Mouse (Mus musculus) neutrophil, adult 5-6 weeks (primary cell): Measurements from ENCODE around the gene Kmt5b. TPM values are rescaled to one million over a fixed set of nuclear protein-coding genes. Genes with fewer than 3 reads are reported as not detected.

Experiments
- ATAC-seq: fragments of 151-379, 151-347 bp; 2 replicates; pipeline ENCODE4 v1.8.0; 2017; ENCODE audit warnings: mild to moderate bottlenecking, moderate TSS enrichment; ENCODE audit not compliant: insufficient number of reproducible peaks, poor library complexity, low FRiP score, severe bottlenecking; ENCODE audit errors: extremely low read depth
- total RNA-seq: library from RNA; stranded (forward); fragments of 200-1000 nt; gene quantifications from 2 replicates; pipeline ENCODE4 v1.2.3, GENCODE M21; 2017

The Kmt5b gene
- total RNA-seq, 1 experiment from 2014 or later: 159 TPM

DNA sequence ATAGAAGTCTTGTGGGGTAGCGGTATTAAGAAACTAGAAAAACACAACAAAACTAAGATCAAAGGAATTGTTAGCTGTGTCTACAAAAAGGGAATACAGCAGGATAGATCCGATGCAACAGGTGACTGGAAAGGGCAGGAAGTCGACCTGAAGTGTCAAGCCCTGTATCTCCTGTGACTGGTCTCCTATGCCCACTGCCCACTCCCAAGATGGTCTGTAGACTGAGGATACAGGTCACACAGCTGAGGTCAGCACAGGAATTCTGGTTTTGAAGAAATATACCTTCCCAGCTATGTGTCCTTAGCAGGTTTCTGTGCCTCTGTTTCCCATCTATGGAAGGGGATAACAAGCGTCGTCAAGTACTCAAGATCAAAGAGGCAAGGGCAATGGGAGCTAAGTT, 843 bp upstream of the Kmt5b start:
- ATAC-seq: no peak

DNA sequence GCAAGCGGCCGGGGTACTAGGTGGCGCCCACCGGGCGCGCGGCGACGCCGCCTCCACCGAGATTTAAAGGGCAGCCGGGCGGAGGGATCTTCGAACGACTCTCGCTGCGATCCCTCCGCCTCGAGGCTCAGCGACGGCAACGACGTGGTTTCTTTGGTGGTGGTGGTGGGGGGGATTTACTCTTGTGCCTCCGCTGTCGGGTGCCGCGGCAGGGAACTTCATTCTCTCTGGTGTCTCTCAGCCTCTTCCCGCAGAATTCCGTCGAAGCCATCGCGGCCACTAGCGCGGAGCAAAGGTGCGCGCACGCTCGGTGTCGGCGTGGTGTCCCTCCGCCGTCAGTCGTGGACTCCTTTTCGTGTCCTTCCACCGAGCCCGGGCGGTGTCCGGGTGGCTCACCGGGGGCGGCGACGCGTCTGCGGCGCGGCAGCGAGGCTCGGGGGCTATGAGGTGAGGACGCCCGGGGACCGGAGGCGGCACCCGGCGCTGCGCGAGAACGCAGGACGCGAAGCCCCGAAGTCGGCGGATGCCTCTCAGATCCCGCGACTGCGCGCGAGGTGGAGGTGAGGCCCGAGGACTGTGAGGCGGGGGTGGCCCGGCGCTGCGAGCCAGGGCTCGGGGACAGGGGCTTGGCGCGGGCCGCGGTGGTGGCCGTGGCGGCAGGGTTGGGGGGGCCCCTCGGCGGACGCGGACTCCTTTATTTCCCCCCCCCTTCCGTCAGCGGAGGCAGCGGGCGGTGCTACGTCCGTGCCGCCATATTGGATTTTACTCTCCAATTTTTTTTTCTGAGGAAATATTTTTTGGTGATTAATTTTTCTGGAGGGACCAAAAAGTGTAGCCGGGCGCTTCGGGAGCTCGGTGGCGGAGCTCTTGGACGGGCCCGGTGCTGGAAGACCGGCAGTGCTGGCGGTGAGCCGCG, 818 bp downstream of the Kmt5b start:
- peak; percentile 36 for ATAC-seq

DNA sequence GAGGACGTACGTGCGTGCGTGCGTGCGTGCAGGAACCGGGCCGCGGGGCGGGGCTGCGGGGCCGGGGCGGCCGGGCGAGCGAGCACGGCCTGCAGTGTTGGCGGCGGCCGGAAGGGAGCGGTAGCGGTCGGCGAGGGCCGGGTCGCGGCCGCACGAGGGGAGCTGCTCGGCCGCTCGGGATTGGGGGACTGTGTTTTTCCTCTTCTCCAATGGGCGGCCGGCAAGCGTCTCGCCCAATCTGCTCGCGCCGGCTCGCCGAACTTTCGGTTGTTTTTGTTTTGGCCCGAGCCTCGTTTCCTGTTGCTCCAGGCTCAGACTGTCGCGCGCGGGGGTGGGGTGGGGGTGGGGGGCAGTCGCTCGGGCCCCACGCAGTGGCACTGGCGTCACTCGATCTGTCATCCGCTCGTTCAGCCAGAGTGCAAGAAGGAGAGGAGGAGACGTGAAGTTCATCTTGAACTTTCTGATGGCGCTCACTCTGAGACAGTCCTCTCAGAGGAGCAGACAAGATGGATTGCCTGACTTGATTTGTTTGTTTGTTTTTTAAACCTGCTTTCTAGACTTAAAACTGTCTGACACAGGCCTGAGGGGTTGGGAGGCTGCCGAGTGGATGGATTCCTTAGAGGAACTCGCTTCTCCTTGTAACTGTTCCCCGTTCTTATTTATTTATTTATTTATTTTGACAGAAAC, 1.6 kb downstream of the Kmt5b start:
- ATAC-seq: peak; percentile 79

DNA sequence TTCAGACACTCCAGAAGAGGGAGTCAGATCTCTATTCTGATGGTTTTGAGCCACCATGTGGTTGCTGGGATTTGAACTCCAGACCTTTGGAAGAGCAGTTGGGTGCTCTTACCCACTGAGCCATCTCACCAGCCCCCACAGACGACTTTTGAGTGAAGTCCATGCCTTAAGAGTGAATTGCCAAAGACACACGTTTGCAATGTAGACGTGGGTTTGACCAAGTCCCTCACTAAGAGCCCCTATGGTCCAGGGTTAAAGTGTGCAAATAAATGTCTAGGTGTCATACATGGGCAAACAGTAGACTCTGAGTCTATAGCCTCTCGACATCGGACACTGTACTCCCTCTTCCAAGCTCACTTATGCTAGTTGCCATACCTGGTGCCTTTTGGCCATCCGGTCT, 2.3 kb downstream of the Kmt5b start:
- no peak for ATAC-seq

DNA sequence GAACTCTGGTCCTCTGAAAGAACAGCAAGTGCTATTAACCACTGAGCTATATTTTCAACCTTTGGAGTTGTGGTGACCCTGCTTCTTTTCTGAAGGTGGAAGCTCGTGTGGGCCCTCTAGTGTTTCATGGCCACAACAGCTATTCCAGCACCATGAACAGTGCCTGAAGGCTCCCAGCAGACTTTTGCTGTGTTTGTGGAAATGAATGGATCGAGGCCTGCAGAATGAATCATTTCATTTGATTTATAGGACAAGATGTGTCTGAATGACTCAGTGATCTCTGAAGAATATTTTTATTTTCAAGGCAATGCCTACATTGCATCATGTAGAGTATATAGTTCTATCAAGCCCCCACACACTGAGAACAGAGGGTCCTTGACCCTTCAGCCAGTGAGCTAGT, 6.9 kb downstream of the Kmt5b start:
- ATAC-seq: no peak

DNA sequence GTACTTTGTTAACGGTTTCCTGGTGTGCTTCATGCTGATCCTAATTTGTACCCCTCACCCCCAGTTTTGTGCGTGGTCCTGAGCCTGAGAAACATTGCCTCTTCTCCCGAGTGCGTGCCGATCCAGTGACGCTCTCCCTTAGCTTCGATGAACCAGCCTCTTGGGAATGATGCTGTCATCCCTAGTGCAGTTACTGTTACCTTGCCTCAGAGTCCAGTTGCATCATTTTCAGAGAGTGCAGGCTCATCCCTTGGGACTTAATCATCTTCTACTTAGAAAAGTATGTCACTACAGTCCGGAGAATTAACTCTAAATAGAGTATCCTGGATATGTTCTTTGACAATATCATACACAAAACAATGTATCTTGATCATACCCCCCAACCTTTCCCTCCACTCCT, 11.5 kb downstream of the Kmt5b start:
- ATAC-seq: no peak

DNA sequence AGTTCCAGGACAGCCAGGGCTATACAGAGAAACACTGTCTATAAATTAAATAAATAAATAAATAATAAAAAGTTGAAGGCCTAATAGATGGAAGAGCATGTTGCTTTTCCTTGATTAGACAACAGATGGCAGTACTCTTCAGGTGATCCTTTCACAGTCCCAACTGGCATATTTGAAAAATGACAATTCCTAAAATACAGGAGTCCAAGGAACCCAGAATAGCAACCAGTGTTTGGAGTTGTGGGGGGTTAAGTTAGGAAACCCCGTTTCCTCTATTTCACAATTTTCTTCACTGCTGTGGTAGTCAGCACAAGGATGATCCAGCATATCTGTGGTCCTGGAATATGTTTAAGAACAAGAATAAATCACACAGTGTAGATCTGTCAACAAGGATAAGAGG, 22.9 kb downstream of the Kmt5b start:
- ATAC-seq: no peak

DNA sequence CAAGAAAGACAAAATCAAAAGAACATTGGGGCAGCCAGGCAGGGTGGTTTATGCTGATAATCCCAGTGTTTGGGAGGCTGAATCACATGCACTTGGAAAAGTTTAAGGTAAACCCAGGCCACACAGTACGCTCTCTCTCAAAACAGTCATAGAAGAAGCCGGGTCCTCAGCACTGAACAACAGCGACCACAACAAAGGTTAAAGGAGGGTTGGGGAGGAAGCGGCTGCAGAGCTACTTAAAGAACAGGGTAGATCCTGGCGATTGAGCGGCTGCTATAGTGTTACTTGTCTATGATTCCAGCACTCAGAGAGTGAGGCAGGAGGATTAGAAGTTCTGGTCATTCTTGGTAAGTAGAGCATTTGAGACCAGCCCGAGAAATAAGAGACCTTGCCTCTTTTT, 38.3 kb downstream of the Kmt5b start:
- ATAC-seq: no peak

DNA sequence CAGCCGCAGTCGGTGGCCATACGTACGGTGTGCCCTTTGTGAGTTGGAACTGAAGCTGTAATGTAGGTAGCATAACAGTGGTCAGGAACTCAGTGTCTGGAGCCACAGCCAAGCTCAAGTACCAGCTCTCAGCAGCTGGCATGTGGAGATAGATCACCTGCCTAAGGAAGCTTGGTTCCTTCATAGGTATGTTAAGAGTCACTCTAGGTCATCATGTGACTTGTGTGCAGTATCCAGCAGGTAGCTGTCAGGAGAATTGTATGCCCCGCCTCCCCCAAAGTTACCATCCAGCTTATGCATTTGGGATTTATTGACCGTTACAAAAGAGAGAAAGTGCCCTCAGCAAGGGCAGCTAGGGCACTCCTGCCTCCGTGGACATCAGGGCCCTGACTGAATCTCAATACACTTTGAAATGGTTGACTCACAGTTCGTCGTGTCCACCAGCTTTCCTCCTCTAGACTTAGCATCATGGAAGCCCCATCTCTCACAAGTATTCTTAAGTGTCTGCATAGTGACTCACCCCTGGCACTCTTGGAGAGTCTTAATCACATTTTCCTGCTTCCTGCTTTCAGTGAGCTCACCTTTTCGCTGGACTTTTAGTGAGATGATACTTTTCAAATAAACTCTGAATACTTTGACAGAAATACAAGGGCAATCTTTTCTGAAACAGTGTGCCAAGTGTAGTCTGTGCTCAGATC, 43.5 kb downstream of the Kmt5b start:
- ATAC-seq: no peak

DNA sequence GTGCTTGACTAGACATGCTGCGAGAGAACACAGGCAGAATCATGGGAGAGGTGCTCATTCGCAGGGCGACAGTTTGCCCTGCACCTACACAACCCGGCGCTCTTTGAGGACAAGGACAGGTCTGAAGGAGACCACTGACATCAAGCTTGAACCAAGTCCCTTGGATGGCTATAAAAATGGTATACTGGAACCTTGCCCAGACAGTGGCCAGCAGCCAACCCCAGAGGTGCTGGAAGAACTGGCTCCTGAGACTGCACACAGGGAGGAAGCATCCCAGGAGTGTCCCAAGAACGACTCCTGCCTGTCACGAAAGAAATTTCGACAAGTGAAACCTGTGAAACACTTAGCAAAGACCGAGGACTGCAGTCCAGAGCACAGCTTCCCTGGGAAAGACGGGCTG, 47.2 kb downstream of the Kmt5b start:
- no peak for ATAC-seq

DNA sequence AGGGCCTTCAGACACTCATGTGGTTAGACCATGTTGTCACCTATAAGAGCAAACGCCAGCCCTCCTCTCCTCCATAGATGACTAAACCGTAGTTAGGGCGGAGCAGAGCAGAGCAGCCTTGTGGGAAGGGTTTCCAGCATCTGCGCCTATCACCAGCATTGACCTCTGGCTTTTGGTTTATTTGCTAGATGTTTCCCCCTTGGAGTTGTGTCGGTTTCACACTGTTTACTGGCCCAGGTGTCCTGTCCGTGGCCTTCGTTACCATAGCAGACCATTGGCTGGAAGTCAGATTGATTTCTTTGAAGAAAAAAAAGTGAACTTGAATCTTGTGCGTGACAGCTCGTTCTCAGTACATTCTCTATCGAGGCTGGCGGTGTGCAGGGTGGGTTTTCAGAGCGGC, 48.6 kb downstream of the Kmt5b start:
- no peak for ATAC-seq

DNA sequence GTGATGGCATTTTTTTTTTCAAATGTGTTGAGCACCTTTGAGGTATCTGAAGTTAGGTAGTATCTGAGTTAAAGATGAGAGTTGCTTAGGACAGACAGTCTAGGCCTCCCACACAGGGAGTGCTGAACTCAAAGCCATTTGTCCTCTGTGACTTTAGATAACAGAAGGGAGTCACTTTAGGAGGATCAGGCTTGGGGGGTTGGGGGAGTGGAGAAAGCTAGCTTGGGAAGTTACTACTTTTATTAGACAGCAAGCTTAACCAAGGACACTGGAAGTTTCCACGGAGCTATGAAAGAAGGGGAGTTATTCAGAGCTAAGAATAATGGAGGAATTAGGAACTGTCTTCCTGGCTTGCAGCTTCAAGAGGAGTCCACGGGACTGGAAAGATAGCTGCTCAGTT, 51.9 kb downstream of the Kmt5b start:
- ATAC-seq: no peak

DNA sequence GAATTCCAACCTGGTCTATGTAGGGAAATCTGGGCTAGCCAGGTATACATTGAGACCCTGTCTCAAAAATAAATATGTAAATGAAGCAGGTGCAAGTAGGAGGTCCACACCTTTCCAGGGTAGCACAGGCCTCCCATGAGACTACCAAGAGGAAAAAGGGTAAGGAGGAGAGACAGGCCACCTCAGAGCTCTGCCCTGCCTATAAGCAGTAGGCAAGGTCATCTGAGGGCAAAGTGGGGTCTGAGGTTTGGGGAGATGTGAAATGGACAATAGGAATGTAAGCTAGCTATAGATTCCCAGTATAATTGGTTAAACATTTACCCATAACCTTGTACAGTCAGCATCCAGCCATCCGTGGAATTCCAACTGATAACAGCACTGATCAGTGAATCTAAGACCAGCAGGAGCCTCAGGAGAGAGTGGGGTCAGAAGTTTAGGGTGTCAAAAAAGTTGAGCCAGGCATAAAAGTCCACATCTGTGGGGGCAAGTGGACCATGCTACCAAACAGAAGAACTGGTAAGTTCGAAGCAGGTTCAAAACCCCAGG, 52.8 kb downstream of the Kmt5b start:
- no peak for ATAC-seq

DNA sequence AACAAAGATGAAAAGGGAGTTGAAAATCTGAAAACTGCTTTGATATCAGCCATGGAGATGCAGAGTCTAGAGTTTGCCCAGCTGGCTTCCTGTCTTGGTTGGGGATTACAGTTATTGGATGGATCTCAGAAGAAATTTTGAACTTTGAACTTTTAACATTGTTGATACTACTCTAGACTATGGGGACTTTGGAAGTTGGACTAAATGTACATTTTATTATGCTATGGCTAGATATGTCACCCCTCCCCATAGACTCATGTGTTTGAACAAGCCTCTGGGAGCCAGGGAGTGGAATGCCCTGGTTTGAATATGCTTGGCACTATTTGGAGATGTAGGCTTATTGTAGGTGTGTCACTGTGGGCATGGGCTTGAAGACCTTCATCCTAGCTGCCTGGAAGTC, 57.8 kb downstream of the Kmt5b start:
- ATAC-seq: no peak

DNA sequence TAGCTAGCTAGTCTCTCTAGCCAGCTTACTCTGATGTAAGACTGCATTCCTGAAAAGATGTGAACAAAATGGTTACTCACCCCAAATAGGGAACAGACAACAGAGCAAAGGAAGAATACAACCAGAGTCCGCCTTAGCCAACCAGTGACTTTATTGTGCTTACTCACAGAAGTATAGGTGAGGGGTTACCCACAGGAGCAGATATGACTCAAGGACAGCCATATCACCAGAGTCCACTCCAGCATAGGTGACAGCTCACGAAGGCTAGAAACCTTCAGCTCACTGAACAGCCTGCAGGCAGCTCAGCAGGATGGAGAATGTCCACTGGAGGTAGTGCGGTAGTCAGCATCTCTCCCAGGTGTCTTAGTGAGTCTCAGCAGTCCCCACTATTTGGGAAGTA, 62.6 kb downstream of the Kmt5b start:
- no peak for ATAC-seq

DNA sequence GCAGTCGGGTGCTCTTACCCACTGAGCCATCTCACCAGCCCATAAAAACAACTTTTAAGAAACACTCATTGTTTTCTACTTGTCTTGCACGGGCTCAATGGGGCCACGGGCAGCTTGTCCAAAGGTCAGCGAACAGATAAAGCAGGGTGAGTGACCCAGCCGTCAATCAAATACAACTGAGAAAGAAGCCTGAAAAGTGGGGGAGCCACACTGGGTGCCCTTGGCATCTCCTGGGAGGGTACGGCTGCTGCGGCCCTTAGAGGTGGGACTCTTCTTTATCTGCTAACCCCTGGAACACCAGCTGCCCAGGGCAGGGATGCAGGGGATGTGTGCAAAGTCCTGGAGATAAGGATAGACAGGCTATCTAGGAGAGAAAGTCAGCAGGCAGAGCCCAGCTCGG, 64.5 kb downstream of the Kmt5b start:
- no peak for ATAC-seq

DNA sequence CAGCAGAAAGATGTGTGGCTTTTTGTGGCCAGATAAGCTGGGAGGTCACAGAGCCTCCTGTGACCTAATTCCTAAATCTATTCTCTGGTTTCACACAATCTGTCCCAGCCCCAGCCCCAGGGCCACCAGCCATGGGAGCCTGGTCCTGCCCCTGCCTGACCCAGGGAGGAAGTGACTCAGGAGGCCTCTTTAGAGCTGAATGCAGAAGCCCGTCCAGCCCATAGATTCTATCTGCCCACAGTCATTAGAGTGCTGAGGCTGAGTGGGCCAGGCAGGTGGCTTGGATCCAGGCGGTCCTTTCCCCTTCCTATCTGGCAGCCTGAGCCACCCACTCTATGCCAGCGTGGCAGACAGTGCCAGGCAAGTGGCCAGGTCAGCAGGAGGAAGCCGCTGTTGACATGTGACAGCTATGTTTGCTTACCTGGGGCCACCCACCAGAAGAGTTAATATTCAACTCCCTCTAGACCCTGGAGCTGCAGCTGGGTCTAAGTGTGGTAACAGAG, 65.7 kb downstream of the Kmt5b start:
- peak; percentile 36; the same call in 1 of the 2 replicates for ATAC-seq

DNA sequence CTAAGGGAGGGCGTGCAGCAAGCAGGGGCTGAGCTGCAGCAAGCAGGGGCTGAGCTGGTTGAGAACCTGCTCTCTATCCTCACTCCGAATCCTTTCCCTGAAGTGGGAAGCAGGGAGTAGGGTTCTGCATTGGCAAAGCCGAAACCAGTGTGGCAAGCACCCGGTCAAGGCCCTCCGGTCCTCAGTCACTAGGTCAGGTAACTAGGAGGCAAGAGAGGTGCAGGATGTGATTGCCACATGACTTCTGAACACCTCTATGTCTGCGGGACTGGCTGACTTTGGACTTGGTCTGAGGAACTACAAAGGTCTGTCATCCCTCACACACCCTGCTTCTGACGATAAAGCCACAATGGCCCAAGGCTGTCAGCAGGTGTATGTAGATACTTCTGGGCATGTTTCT, 67.1 kb downstream of the Kmt5b start:
- no peak for ATAC-seq

DNA sequence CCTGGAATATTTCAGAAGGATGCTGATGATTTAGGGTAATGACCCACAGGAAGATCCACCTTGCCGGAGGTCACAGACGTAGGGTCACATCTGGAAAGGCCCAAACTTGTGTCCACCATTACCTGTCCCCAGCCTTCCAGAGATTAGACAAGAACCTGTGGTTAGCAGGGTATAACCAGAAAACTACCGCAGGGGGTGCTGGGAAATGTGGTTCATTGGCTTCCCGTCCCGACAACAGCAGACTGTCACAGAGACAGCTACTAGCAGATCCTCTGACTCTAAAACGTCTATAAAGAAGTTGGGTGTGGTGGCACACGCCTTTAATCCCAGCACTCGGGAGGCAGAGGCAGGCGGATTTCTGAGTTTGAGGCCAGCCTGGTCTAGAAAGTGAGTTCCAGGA, 69.6 kb downstream of the Kmt5b start:
- no peak for ATAC-seq
